Mouse (Mus musculus): ENCODE data around the gene Gm8356.
"Not testable (repeated sequence)": the region's sequence is repeated elsewhere in the genome, so short reads cannot be mapped to it uniquely, and the experiment has no call there.

Gm8356 gene

GRCm38 (mm10) chr14:6537190-6537589 lies at the start of gene Gm8356:
TSS of gene Gm8356 (minus strand) at chr14:6537290.
- in situ Hi-C loops (cut with MseI, MboI): not testable (repeated sequence)

GRCm38 (mm10) chr14:6486331-6486730 lies 50.8 kb downstream of the Gm8356 start:
- in situ Hi-C loops (cut with MseI, MboI): not testable (repeated sequence)

- in situ Hi-C loops (cut with MseI, MboI): not testable (repeated sequence)
These were observed 51.5 kb downstream of the Gm8356 start for GRCm38 (mm10) chr14:6485541-6485940.

GRCm38 (mm10) chr14:6482126-6482525 lies 55.0 kb downstream of the Gm8356 start:
- in situ Hi-C loops (cut with MseI, MboI): not testable (repeated sequence)
